In the genomic region with DNA sequence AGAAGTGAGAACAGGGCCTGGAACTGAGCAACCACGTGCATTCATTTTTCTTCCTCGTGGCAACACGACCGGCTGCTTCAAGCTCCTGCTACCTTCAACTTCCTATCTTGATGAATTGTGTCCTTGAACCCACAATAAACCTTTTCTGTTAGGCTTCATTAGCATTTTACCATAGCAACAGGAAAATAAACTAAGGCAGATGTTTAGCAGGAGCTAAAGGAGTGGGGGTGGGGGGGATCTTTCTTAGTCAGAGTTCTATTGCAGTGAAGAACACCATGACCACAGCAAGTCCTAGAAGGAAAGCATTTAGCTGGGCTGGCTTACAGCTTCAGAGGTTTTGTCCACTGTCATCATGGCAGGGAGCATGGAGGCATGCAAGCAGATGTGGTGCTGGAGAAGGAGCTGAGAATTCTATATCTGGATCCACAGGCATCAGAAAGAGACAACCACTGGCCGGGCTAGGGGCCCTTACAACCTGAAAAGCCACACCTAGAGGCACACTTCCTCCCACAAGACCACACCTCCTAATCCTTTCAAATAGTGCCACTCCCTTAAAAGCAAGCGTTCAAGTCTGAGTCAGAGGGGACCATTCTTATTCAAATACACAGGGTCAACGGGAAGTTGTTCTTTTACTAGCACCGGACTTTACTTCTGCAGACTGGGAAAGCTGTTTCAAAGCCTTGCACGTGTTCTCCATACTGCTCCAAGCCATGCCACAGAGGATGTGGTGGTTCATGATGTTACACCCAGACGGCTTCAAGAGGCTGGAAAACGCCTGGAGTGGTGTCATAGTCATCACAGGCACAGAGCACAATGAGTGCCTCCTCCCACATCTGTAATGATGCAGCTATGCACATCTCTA, we compare ENCODE assay signal across 24 mouse cellular contexts.
DNase-seq lines count a peak whose midpoint lies in the region; TF ChIP-seq lines count a peak whose summit lies in the region.
"Had no signal": no experiment of that assay in that cellular context is flagged by ENCODE, and none has a peak within 500 bp of the region (broad histone marks: within the 10 kb centered on the region; RNA-seq: fewer than 3 reads in every experiment).

No protein-coding gene starts in this region.

- H3K27me3 ChIP-seq in E14TG2a.4 (ENCODE audit: insufficient read depth, low read length): no peaks in the 10 kb centered on the region
- H3K27me3 ChIP-seq: embryonic facial prominence, embryonic 13.5 days; forebrain, embryonic 13.5 days; heart, embryonic 13.5 days; hindbrain, embryonic 12.5 days had no signal

- peak; percentile 7 for DNase-seq in embryo, embryonic 10.5 days (ENCODE audit: low spot score)
- no peak for DNase-seq in embryo, embryonic 11 days
- DNase-seq in heart, adult 11 months: peak; percentile 58
- DNase-seq in heart, postnatal 25 days (ENCODE audit: low spot score): no peak
- peak; percentile 100 for DNase-seq in R1 (ENCODE audit: low read depth, low spot score)
- DNase-seq in yolk sac, embryonic 10.5 days (ENCODE audit: low spot score): no peak
- DNase-seq in cerebellum, postnatal 25 days: no peak
- DNase-seq: adrenal gland, adult 8-10 months; adrenal gland, postnatal 36 days; B cell, adult 2 months; cerebellum, adult 11 months; cerebellum, adult 9-10 months; cerebellum, postnatal 36 days; gastrocnemius, adult 2 months; gastrocnemius, postnatal 25 days; heart, postnatal 4 days; kidney, adult 11 months; kidney, adult 9 months had no signal

- intact Hi-C loops in heart, postnatal 25 days (cut with DNase I): no loop called here

- peak overlapping the region; percentile 37; the same call in 1 of the 2 replicates for H3K4me3 ChIP-seq in E14TG2a.4 (replicated peaks; ENCODE audit: low read length)
- H3K4me3 ChIP-seq: embryonic facial prominence, embryonic 13.5 days; forebrain, embryonic 13.5 days; gastrocnemius, adult 2 months; heart, embryonic 13.5 days; hindbrain, embryonic 12.5 days had no signal

- no peaks in the 10 kb centered on the region for H3K36me3 ChIP-seq in E14TG2a.4 (ENCODE audit: insufficient read depth, low read length)
- H3K36me3 ChIP-seq: embryonic facial prominence, embryonic 13.5 days; G1E; heart, embryonic 13.5 days; hindbrain, embryonic 12.5 days had no signal

- no peak for TF ChIP-seq CTCF in E14TG2a.4 (conservative IDR thresholded peaks at IDR 0.05; ENCODE audit: low read length)

- H3K9me3 ChIP-seq in E14TG2a.4 (ENCODE audit: low read length): no peaks in the 10 kb centered on the region
- H3K9me3 ChIP-seq: embryonic facial prominence, embryonic 13.5 days; forebrain, embryonic 13.5 days; G1E; heart, embryonic 13.5 days; hindbrain, embryonic 12.5 days had no signal

- peaks cover 80% of the 10 kb centered on the region for H3K4me1 ChIP-seq in E14TG2a.4 (replicated peaks; ENCODE audit: low read depth, low read length)
- H3K4me1 ChIP-seq: embryonic facial prominence, embryonic 13.5 days; heart, embryonic 13.5 days had no signal

Comparison
In these comparisons a context has a peak if more than half of its experiments do, and no peak if none do; other contexts are left out.
1. DNase-seq: peak in embryo, embryonic 10.5 days (single experiment), heart, adult 11 months (single experiment) and R1 (single experiment); none in embryo, embryonic 11 days (single experiment), heart, postnatal 25 days (single experiment), yolk sac, embryonic 10.5 days (single experiment) and cerebellum, postnatal 25 days (0 of 2).